Mouse (Mus musculus): ENCODE measurements around the gene Bicdl1. TPM values are rescaled to one million over a fixed set of nuclear protein-coding genes. Genes with fewer than 3 reads are reported as not detected.

The Bicdl1 gene
- polyA plus RNA-seq (2015; fragmentation: Nextera tagmentation; extraction: Ambion mirVana): 12.3 and 12.5 TPM in 2 replicates

- Histone ChIP-seq H3K4me1 (replicated peaks; ENCODE audit: insufficient read depth, low read length) (peaks cover 12% of the 10 kb centered on the region; the same call in 1 of the 2 replicates), H3K27me3 (ENCODE audit: insufficient read depth, low read length) (peaks cover 16% of the 10 kb centered on the region), H3K4me3 (replicated peaks; ENCODE audit: low read depth, low read length) (peak within 1 kb of the TSS; percentile 50), H3K9ac (ENCODE audit: low read depth, low read length) (peak within 1 kb of the TSS; percentile 40; the same call in 1 of the 2 replicates), H3K36me3 (ENCODE audit: insufficient read depth, low read length) (no peaks in the 10 kb centered on the region), H3K4me2 (ENCODE audit: low read length) (peak within 1 kb of the TSS; percentile 99), H3K27ac (peak within 1 kb of the TSS; percentile 70), H3K9me3 (replicated peaks; ENCODE audit: low read length) (no peaks in the 10 kb centered on the region)
- DNase-seq (ENCODE audit: low spot score) (peak; percentile 92), ATAC-seq (replicated peaks; ENCODE audit: low FRiP score, low read depth) (peak; percentile 62)
- no peak for TF ChIP-seq CTCF (IDR thresholded peaks at IDR 0.05; ENCODE audit: low read depth)
- under 1% methylated on average over 75 of the region's 83 CpGs for WGBS
These were observed at the start of gene Bicdl1 for GRCm38 (mm10) chr5:115731001-115731731. Gene Bicdl1, minus strand, starts transcription at chr5:115731621.

- no peaks in the 10 kb centered on the region for H3K27me3 ChIP-seq (ENCODE audit: insufficient read depth, low read length)
- no peaks in the 10 kb centered on the region for H3K9me3 ChIP-seq (replicated peaks; ENCODE audit: low read length)
- H3K4me1 ChIP-seq (replicated peaks; ENCODE audit: insufficient read depth, low read length): no peaks in the 10 kb centered on the region
- no peak overlapping the region for H3K9ac ChIP-seq (ENCODE audit: low read depth, low read length)
- H3K27ac ChIP-seq: no peak overlapping the region
- H3K4me3 ChIP-seq (replicated peaks; ENCODE audit: low read depth, low read length): no peak overlapping the region
- DNase-seq (ENCODE audit: low spot score): no peak
- no peaks in the 10 kb centered on the region for H3K36me3 ChIP-seq (ENCODE audit: insufficient read depth, low read length)
- no peak for TF ChIP-seq CTCF (IDR thresholded peaks at IDR 0.05; ENCODE audit: low read depth)
- WGBS: 78% methylated on average over 4 of the region's 4 CpGs
- H3K4me2 ChIP-seq (ENCODE audit: low read length): no peak overlapping the region
- no peak for ATAC-seq (replicated peaks; ENCODE audit: low FRiP score, low read depth)
These were observed 45.5 kb upstream of the Bicdl1 start for GRCm38 (mm10) chr5:115776911-115777310.

GRCm38 (mm10) chr5:115775350-115775749 is 43.9 kb upstream of the Bicdl1 start:
- DNase-seq (ENCODE audit: low spot score) (no peak), ATAC-seq (replicated peaks; ENCODE audit: low FRiP score, low read depth) (no peak)
- Histone ChIP-seq H3K4me3 (replicated peaks; ENCODE audit: low read depth, low read length) (no peak overlapping the region), H3K4me2 (ENCODE audit: low read length) (no peak overlapping the region), H3K27me3 (ENCODE audit: insufficient read depth, low read length) (no peaks in the 10 kb centered on the region), H3K27ac (no peak overlapping the region), H3K9ac (ENCODE audit: low read depth, low read length) (no peak overlapping the region), H3K9me3 (replicated peaks; ENCODE audit: low read length) (no peaks in the 10 kb centered on the region), H3K36me3 (ENCODE audit: insufficient read depth, low read length) (no peaks in the 10 kb centered on the region), H3K4me1 (replicated peaks; ENCODE audit: insufficient read depth, low read length) (no peaks in the 10 kb centered on the region)
- WGBS: 72% methylated on average over 4 of the region's 4 CpGs
- TF ChIP-seq CTCF (IDR thresholded peaks at IDR 0.05; ENCODE audit: low read depth): no peak

- Histone ChIP-seq H3K9ac (ENCODE audit: low read depth, low read length) (no peak overlapping the region), H3K4me2 (ENCODE audit: low read length) (no peak overlapping the region), H3K27me3 (ENCODE audit: insufficient read depth, low read length) (no peaks in the 10 kb centered on the region), H3K27ac (no peak overlapping the region), H3K36me3 (ENCODE audit: insufficient read depth, low read length) (no peaks in the 10 kb centered on the region), H3K4me1 (replicated peaks; ENCODE audit: insufficient read depth, low read length) (no peaks in the 10 kb centered on the region), H3K4me3 (replicated peaks; ENCODE audit: low read depth, low read length) (no peak overlapping the region), H3K9me3 (replicated peaks; ENCODE audit: low read length) (no peaks in the 10 kb centered on the region)
- TF ChIP-seq CTCF (IDR thresholded peaks at IDR 0.05; ENCODE audit: low read depth): peak; percentile 35
- ATAC-seq (replicated peaks; ENCODE audit: low FRiP score, low read depth): no peak
- no peak for DNase-seq (ENCODE audit: low spot score)
- WGBS: 95% methylated on average over 4 of the region's 4 CpGs
These were observed 38.6 kb upstream of the Bicdl1 start for GRCm38 (mm10) chr5:115770048-115770447.

- Histone ChIP-seq H3K9me3 (replicated peaks; ENCODE audit: low read length) (no peaks in the 10 kb centered on the region), H3K27ac (peak overlapping the region; percentile 64; the same call in 1 of the 2 replicates), H3K4me3 (replicated peaks; ENCODE audit: low read depth, low read length) (no peak overlapping the region), H3K4me2 (ENCODE audit: low read length) (no peak overlapping the region), H3K36me3 (ENCODE audit: insufficient read depth, low read length) (no peaks in the 10 kb centered on the region), H3K9ac (ENCODE audit: low read depth, low read length) (no peak overlapping the region), H3K27me3 (ENCODE audit: insufficient read depth, low read length) (no peaks in the 10 kb centered on the region), H3K4me1 (replicated peaks; ENCODE audit: insufficient read depth, low read length) (no peaks in the 10 kb centered on the region)
- 63% methylated on average over 4 of the region's 4 CpGs for WGBS
- DNase-seq (ENCODE audit: low spot score): no peak
- ATAC-seq (replicated peaks; ENCODE audit: low FRiP score, low read depth): no peak
- no peak for TF ChIP-seq CTCF (IDR thresholded peaks at IDR 0.05; ENCODE audit: low read depth)
These were observed 37.7 kb upstream of the Bicdl1 start for GRCm38 (mm10) chr5:115769116-115769515.

- TF ChIP-seq CTCF (IDR thresholded peaks at IDR 0.05; ENCODE audit: low read depth): no peak
- 60% methylated on average over 8 of the region's 8 CpGs for WGBS
- ATAC-seq (replicated peaks; ENCODE audit: low FRiP score, low read depth) (no peak), DNase-seq (ENCODE audit: low spot score) (no peak)
- H3K4me1 ChIP-seq (replicated peaks; ENCODE audit: insufficient read depth, low read length): no peaks in the 10 kb centered on the region
- H3K36me3 ChIP-seq (ENCODE audit: insufficient read depth, low read length): no peaks in the 10 kb centered on the region
- no peaks in the 10 kb centered on the region for H3K9me3 ChIP-seq (replicated peaks; ENCODE audit: low read length)
- H3K4me3 ChIP-seq (replicated peaks; ENCODE audit: low read depth, low read length): no peak overlapping the region
- no peaks in the 10 kb centered on the region for H3K27me3 ChIP-seq (ENCODE audit: insufficient read depth, low read length)
- no peak overlapping the region for H3K9ac ChIP-seq (ENCODE audit: low read depth, low read length)
- no peak overlapping the region for H3K4me2 ChIP-seq (ENCODE audit: low read length)
- peak overlapping the region; percentile 42; the same call in 1 of the 2 replicates for H3K27ac ChIP-seq
These were observed 35.4 kb upstream of the Bicdl1 start for GRCm38 (mm10) chr5:115766821-115767220.

Data from kidney, postnatal 0 days (tissue).